Mouse (Mus musculus): ENCODE measurements around the gene Pfkfb4.

The Pfkfb4 gene

DNA sequence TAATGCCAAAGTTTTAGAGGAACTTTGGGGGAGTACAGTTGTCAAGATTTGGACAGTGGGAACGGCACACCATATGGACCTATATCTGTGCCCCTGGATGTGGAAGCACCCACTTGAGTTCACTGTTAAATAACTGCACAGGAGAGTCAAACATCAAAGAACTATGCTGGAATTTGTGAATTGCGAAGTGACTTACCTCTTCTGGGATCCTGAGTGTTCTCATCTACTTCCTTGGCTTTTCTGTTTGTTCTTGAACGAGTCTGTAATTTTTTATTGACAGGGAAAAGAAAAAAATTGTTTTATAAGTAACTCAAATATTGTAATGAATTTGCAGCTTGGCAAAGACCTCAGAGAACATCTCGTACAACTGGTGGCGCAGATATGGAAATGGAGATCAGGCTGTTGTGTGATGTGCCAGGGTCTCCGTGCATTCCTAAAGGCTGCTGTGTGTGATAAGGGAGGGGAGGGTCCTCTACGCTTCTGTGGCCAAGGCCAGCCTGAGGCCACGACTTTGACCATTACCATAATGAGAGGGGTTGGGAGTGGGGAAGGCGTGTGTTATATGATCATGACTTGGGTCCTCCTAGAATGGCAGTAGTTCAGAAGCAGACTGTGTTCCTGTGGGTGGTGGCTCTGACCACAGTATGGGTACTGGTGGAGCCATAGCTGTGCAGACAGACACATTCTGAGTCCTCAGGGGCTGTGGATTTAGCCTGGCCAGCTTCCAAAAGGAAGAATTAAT, 1.2 kb downstream of the Pfkfb4 start:
- DNase-seq (ENCODE audit: low read depth, low spot score), result no peak

DNA sequence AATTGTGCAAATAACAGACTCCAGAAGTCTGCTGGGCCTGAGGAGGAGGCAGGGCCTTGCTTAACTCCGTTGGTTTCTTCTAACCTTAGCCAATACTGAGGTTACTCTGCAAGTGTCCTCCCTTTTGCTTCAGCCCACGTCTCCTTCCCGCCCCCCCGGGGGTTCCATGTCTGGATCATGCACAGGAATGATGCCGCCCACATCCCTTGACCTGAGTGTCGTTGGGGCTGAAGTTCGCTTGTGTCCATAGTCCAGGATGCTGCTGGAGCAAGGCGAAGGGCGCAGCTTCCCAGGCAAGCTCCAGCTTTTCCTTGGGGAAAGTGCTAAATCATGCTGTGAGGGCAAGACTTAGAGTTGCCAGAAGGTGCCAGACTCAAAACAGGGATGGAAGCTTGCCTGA, 4.8 kb downstream of the Pfkfb4 start:
- no peak for DNase-seq (ENCODE audit: low read depth, low spot score)

DNA sequence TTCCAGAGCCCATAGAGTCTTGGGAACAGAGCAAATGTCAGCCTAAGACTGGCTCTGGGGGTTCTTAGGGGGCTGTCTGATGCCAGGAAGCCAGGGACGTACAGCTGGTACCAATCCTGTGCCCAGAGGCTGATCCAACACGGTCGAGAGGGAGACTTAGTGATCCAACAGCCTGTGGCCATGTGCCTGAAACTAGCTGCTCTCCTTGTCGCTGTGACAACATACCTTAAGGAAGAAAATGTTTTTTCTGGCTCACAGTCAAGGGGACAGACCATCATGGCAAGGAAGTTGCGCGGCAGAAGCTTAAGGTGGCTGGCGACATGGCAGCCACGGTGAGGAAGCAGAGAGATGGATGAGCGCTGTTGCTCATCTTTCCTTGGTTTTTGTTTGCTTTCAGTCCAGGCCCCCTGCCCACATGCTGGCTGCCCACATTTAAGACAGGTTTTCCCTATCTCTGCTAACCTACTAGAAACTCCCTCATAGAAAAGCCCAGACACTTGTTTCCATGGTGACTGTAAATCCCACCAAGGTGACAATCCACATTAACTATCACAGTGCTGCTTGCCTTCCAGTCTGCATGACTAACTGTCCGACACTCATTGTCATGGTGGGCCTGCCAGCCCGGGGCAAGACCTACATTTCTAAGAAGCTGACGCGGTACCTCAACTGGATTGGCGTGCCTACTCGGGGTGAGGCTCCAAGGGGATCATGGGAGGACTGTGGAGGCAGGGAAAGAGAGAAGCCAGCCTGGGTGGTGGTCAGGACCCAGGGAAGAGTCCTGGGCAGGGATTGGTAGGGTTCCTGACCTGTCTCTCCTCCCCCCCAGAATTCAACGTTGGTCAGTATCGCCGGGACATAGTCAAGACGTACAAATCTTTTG, 6.9 kb downstream of the Pfkfb4 start:
- no peak for DNase-seq (ENCODE audit: low read depth, low spot score)

DNA sequence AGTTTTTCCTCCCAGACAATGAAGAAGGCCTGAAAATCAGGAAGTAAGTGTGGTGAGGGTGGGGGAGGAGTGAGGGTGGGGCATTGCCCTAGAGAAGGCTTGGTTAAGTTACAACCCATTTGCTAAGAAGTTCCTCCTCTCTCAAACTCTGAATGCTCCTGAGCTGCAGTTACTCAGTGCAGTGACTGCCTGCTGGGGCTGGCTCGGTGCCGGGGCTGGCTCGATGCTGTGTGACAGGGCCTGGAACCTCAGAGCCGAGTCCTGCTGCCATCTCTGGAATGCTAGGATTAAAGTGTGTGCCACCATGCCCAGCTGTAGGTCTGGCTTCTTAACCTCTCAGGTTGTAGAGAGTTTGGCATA, 7.6 kb downstream of the Pfkfb4 start:
- no peak for DNase-seq (ENCODE audit: low read depth, low spot score)

DNA sequence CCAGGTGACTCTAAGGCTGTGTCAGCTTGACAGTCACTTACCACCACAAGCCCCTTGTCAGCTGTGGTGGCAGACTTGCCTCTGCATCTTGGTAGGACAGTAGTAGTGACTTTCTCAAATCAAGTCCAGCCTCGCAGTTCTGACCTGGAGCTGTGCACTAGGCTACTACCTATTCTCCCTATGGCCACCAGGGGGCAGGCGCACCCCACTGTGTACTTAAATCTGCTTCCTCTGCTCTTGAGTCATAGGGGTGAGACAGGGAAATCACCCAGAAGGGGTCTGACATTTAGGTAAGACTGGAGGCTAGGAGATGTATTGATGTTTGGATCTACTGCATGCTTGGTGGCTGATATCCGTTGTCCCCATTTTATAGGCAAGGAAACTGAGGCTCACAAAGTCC, 9.1 kb downstream of the Pfkfb4 start:
- DNase-seq (ENCODE audit: low read depth, low spot score), result peak; percentile 88

DNA sequence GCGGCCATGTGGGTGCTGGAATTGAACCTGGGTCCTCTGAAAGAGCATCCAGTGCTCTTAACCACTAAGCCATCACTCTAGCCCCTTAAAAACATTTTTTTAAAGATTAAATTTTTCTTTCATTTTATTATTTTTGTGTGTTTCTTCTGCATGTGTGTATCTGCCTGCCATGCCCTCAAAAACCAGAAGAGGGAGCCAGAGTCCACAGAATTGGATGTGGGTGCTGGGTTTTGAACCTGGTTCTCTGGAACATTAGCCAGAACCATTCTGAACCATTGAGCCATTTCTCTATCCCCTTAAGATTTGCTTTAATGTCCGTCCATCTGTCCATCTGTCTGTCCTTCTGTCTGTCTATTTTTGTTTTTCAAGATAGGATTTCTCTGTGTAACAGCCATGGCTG, 11.6 kb downstream of the Pfkfb4 start:
- peak; percentile 73 for DNase-seq (ENCODE audit: low read depth, low spot score)

DNA sequence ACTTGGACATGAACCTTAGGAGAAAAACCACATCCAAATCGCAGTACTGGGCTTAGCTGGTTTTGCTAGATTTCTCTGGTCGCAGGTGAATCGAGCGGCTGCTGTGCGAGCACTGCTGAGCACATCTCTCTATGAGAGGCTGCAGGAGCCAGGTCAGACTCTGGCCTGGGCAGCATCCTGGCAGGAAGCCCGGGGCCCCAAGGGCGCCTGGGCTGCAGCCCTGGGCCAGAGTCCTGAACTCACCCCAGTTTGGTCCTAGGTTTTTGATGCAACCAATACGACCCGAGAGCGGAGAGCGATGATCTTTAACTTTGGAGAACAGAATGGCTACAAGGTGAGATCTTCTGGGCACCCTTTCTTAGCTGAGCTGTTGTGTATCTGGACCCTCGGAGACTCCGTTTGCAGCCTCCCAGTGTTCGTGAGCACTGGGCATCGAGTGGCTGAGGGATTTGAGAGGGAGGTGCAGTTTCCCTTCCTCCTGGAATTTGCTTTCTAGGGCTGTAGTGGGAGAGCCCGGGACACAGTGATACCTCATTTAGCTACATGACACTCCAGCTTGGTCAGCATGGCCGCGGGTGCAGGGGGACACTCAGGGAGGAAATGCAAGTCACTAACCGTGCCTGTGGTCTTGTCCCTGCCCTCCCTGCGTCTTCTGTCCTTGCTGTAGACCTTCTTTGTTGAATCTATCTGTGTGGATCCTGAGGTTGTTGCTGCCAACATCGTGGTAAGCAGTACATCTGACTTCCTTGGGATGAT, 15.6 kb downstream of the Pfkfb4 start:
- no peak for DNase-seq (ENCODE audit: low read depth, low spot score)

DNA sequence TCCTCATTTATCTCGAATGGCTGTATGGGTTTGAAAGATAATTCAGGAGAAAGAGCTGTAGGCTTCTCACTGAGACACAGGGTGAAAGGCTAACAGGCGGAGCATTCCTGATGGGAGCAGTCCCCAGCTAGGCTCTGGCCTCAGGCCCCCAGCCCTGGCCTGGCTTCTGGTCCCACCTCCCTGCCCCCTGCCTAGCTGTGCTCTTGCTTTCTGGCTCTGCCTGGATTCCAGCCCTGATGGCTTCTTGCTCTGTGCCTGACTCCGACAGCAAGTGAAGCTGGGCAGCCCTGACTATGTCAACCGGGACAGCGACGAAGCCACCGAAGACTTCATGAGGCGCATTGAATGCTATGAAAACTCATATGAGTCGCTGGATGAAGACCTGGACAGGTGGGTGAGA, 16.5 kb downstream of the Pfkfb4 start:
- no peak for DNase-seq (ENCODE audit: low read depth, low spot score)

DNA sequence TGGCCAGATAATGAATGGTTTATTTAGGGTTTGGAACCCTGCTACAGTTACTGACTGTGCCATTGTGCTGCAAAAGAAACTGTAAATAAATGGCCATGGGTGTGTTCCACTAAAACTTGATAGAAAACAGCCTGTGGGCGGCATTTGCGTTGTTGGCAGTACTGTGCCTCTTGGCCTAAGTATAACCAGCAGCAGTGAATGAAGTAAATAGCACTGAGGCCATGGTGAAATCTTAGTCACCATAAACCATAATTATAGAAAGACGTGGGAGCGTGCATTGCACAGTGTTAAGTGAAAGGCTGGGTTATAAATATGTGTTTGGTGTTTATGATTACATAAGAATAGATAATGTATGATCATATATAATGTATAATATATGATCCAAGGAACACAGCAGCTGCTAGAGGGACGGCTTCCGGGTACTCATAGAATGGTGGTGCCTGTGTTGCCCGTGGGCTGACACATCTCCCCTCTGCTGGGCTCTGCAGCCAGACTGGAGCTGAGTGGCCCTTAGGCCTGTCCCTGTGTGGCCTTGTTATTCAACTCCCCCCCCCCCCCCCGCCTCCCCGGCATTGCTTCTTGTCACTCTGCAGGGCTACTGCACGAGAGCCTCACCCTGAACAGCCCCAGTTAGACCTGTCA, 17.5 kb downstream of the Pfkfb4 start:
- DNase-seq (ENCODE audit: low read depth, low spot score), result no peak

DNA sequence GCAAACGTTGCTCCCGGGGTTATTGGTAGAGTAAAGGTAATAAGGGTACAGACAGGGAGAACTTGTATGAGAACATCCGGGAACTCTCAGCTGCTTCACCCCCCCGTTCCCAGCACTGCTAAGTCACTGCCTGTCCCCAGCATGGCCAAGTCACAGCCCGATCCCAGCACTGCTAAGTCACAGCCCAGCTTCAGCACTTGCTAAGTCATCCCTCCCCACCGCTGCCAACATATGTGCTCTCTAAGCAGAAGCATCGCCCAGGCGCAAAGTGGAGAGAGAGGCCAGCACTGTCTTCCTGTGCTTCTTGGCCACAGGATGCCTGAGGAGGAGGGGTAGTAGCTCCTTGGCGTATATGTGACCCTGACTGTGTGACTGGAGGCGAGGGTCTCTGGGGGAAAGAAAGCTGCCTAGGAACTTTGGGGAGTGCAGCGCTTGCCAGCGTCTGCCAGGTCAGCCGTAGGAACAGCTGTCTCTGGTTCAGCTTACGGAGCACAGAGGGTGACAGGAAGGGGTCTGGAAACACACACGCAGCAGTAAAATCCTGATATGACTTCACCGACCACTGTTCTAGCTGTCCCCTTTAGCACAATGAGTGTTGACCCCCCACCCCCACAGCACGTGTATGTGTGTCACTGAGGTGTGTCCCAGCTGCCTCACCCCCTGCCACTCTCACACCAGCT, 18.2 kb downstream of the Pfkfb4 start:
- DNase-seq (ENCODE audit: low read depth, low spot score), result no peak

DNA sequence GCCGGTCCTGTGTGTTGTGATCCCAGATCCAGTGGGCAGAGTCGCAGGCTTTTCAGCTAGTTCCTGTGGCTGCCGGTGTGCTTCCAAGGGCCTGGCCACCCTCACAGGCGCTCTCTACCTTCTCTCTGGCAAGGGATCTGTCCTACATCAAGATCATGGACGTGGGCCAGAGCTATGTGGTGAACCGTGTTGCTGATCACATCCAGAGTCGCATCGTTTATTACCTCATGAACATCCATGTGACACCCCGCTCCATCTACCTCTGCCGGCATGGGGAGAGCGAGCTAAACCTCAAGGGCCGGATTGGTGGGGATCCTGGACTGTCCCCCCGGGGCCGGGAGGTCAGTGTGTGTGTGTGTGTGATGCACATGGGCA, 18.7 kb downstream of the Pfkfb4 start:
- no peak for DNase-seq (ENCODE audit: low read depth, low spot score)

DNA sequence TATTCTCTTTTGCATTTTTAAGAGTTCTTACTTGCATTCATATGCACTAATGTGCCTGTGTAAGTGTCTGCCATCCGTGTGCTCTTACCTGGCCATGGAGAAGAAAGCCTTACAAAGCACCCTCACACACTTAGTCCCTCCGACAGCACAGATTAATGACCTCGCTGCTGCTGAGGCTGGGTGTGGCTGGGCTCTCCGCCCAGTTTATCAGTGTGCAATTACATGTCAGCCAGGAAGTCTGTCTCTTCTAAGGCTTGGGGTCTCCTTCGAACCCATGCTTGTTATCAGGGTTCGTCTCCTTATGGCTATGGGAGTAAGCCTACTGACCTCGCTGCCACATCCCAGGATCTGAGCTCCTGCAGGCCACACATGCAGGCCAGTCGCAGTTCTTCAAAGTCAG, 23.8 kb downstream of the Pfkfb4 start:
- no peak for DNase-seq (ENCODE audit: low read depth, low spot score)

DNA sequence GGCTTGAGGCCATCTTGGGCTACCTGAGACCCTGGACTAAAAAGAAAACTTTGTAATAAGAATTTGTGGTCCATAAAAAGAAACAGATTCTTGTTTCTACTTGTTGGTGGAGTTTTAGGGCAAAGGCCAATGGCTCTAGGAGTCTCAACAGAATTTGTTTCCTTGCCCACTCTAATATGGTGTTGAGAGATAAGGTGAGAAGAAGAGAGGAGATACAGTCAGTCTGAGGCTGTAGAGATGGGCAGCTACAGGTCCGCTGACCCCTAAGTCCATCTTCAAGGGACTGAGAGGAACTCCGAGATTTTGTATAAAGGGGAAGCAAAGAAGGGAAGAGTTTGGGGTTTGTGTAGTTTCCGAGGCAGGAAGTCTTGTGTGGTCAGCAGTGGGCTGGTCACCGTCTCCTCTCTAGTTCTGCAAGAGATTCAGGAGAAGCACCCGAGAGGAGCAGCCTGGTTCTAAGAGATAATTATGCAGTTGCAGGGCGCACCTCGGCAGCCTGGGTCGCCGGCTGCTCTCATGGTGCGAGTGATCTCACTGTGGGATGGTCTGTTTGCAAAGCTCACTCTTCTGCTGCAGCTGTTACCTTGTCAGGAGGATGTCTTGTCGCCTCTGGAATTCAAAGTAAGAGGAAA, 25.5 kb downstream of the Pfkfb4 start:
- DNase-seq (ENCODE audit: low read depth, low spot score), result no peak

DNA sequence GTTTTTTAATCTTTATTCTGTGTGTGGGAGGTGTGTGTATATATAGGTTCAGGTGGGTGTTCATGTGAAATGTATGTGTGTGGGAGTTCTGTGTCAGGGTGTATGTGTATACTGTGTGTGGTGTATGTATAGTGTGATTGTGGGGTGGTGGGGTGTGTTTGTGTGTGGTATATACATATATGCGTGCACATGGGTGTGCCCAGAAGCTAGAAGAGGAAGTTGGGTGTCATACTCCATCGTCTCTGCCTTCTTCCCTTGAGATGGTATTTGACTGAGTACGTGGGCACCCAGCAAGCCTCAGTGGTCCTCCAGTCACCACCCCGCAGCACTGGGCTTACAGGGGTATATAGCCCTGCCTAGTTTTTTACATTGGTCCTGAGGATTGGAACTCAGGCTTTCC, 29.9 kb downstream of the Pfkfb4 start:
- DNase-seq (ENCODE audit: low read depth, low spot score), result no peak

DNA sequence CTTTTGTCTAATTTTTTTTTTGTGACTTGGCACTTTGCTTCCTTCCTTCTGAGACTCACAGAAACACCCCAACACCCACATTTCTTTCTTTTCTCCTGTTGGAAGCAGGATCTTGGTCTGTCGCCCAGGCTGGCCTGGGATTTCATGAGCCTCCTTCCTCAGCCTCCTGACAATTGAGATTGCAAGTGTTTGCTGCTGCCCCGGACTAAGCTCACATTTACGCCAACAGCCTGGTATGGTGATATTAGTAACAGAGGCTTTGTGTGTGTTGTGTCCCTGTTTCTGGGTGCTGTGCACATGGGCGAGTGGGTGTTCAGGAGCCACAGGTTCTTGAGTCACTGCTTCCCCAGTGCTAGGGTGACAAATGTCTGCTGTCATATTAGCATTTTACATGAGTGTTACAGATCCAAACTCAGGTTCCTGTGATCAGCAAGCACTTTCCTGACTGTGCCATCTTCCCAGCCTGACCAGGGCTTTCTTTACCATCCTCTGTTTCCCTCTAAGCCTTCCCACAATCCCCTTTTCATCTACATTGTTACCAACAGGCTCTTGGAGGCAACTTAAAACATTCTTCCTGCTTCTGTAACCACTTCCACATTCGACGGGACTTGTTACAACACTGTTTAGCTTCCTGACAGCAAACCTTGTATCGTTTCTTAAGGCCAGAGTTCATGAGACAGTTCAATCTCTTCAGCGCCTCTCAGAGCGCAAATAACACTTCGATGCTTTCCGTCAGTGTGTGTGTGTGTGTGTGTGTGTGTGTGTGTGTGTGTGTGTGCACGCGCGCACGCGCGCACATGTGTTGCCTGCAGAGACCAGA, 31.5 kb downstream of the Pfkfb4 start:
- no peak for DNase-seq (ENCODE audit: low read depth, low spot score)

DNA sequence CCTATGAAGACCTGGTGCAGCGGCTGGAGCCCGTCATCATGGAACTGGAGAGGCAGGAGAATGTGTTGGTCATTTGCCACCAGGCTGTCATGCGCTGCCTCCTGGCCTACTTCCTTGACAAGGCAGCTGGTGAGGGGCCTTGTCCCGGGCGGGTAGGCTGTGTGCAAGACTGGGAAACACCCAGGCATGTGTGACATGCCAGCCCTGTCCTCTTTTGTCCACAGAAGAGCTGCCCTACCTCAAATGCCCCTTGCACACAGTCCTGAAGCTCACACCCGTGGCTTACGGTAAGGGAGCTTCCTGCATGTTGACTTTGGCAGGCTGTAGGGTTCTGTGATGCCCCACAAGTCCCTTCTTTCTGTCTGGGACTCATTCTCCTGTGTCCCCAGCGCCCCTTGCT, 35.9 kb downstream of the Pfkfb4 start:
- DNase-seq (ENCODE audit: low read depth, low spot score), result no peak

DNA sequence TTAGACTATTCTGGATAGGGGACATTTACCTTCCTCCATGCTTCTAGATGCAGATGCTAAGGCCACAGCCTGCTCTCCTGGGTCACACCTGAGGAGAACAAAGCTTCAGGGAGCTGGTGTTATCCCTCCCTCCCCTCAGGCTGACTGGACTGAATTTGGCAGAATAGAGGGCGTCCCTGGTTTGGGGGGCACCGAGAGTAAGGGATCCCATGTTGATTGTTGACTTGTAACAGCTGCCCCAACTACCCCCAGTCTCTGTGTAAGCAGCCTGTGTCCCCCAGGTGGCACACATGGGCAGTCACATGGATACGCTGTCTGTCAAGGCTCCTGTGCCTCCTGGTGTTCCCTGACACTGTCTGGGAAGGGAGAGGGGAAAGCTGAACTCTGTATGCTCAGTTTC, 36.8 kb downstream of the Pfkfb4 start:
- no peak for DNase-seq (ENCODE audit: low read depth, low spot score)

DNA sequence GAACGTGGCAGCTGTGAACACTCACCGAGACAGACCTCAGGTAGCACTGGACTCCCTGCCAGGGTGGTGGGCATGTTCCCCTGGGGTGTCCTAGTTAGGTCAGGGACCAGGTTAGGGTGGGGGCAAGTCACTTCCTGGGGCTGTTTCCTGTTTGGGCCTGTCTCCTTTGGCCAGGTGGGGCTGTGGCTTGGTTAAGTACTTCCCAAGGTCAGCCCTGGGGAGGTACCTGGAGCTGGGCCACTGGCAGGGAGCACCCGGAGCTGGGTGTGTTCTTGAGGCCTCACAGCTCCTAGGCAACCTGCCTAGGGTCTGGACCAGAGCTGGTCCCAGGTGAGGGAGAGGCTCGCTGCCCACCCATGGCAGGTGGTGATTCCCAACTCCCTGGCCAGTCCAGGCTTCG, 37.3 kb downstream of the Pfkfb4 start:
- DNase-seq (ENCODE audit: low read depth, low spot score), result no peak

DNA sequence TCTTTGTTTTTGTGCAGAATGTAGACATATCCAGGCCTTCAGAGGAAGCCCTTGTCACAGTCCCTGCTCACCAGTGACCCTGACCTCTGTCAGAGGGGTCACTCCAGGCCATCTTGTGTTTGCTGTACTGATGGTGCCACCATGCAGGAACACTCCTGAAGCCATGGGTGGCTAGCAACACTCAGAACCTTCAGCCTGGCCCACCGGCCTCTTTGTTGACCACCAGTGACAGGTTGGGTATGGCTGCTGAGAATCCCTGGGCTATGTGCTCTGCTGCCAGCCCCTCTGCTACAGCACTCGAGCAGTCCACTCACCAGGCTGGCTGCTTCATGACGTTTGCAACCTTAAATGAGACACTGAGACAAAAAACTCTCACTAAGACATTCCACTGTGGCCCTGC, 38.7 kb downstream of the Pfkfb4 start:
- no peak for DNase-seq (ENCODE audit: low read depth, low spot score)

DNA sequence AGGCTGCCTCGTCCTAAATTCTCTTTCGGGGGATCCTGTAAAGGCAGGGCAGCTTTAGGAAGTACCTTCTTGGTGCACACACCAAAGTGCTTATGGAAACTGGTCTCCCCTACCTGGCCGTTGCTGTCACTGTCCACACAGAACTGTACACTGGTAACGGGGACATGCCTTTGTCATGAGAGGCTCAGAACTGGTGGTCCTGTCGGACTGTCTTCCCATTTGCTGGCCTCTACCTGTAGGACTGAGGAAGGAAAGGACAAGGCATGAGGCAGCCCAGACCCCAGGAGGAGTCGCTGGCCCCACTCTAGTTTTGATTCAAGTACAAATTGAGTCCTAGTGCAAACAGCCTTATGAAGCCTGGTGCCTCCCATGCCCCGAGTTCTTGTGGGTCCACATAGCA, 39.4 kb downstream of the Pfkfb4 start:
- DNase-seq (ENCODE audit: low read depth, low spot score), result no peak

Measured in 3T3-L1 (cell line).